Mouse (Mus musculus) stomach, embryonic 14.5 days (tissue): ENCODE results near the gene Stat4. TPM values are rescaled to one million over a fixed set of nuclear protein-coding genes. Genes with fewer than 3 reads are reported as not detected.

Experiments
- ATAC-seq: fragments of 200-750 bp; cut with Nextera tagmentation; 2 replicates; pipeline ENCODE4 v1.8.0; 2017; ENCODE audit warnings: low read depth, moderate TSS enrichment; ENCODE audit not compliant: insufficient number of reproducible peaks, insufficient read depth, low FRiP score
- H3K27ac ChIP-seq: fragments of 300-500 bp; sonication (generic); 2 replicates; pipeline ENCODE4 v1.5.1; 2014; ENCODE audit warnings: mild to moderate bottlenecking, low read length, moderate library complexity, mixed read lengths
- H3K27me3 ChIP-seq: fragments of 300-500 bp; sonication (generic); 2 replicates; pipeline ENCODE4 v1.6.1; 2014; ENCODE audit warnings: low read length, control low read depth, mixed read lengths; ENCODE audit not compliant: control insufficient read depth, insufficient read depth
- H3K36me3 ChIP-seq: fragments of 300-500 bp; sonication (generic); 2 replicates; pipeline ENCODE4 v1.6.1; 2014; ENCODE audit warnings: mild to moderate bottlenecking, control low read depth, low read length, moderate library complexity, mixed read lengths; ENCODE audit not compliant: control insufficient read depth, insufficient read depth
- H3K4me1 ChIP-seq: fragments of 300-500 bp; sonication (generic); 2 replicates; pipeline ENCODE4 v1.6.1; 2014; ENCODE audit warnings: low read length, control low read depth, mixed read lengths; ENCODE audit not compliant: control insufficient read depth, insufficient read depth
- H3K4me2 ChIP-seq: fragments of 300-500 bp; sonication (generic); replicated peaks from 2 replicates; pipeline ENCODE4 v1.6.1; 2014; ENCODE audit warnings: low read depth, low read length, control low read depth
- H3K4me3 ChIP-seq: fragments of 300-500 bp; sonication (generic); 2 replicates; pipeline ENCODE4 v1.5.1; 2014; ENCODE audit warnings: low read depth, low read length, control low read depth
- H3K9ac ChIP-seq: fragments of 300-500 bp; sonication (generic); replicated peaks from 2 replicates; pipeline ENCODE4 v1.6.1; 2014; ENCODE audit warnings: low read depth, mild to moderate bottlenecking, control low read depth, low read length, moderate library complexity, mixed read lengths
- H3K9me3 ChIP-seq: fragments of 300-500 bp; sonication (generic); 2 replicates; pipeline ENCODE4 v1.6.1; 2016; ENCODE audit warnings: low read depth, low read length, control low read depth; ENCODE audit not compliant: control insufficient read depth
- WGBS: fragments of 180-500 bp; shearing (Covaris S2); extraction: QIAGEN DNeasy Blood & Tissue Kit; methylation state at CpG from one replicate; pipeline ENCODE4 v1.1.7; 2014; 5-methylcytosine and 5-hydroxymethylcytosine counted together
- polyA plus RNA-seq: library from polyadenylated mRNA; unstranded; fragments of >200 nt; fragmentation: Nextera tagmentation; extraction: Ambion mirVana; gene quantifications from 2 replicates; pipeline ENCODE4 v1.2.1, GENCODE M21; 2014

The Stat4 gene
- polyA plus RNA-seq, 1 experiment from 2014 or later = 4.4 TPM

- H3K9ac ChIP-seq = no peak overlapping the region
- 57% methylated on average over 3 of the region's 3 CpGs for WGBS
- H3K27me3 ChIP-seq = no peaks in the 10 kb centered on the region
- no peak for ATAC-seq
- H3K4me1 ChIP-seq = no peaks in the 10 kb centered on the region
- H3K27ac ChIP-seq = no peak overlapping the region
- no peak overlapping the region for H3K4me2 ChIP-seq
- H3K4me3 ChIP-seq = no peak overlapping the region
- no peaks in the 10 kb centered on the region for H3K36me3 ChIP-seq
- H3K9me3 ChIP-seq = no peaks in the 10 kb centered on the region
These were observed 24.3 kb downstream of the Stat4 start for GRCm38 (mm10) chr1:52011227-52011626.

GRCm38 (mm10) chr1:52012231-52012630 is 25.3 kb downstream of the Stat4 start:
- H3K9ac ChIP-seq = no peak overlapping the region
- no peaks in the 10 kb centered on the region for H3K27me3 ChIP-seq
- H3K9me3 ChIP-seq = no peaks in the 10 kb centered on the region
- no peak for ATAC-seq
- no peak overlapping the region for H3K27ac ChIP-seq
- no peaks in the 10 kb centered on the region for H3K36me3 ChIP-seq
- no peak overlapping the region for H3K4me3 ChIP-seq
- no peak overlapping the region for H3K4me2 ChIP-seq
- H3K4me1 ChIP-seq = no peaks in the 10 kb centered on the region

GRCm38 (mm10) chr1:52012757-52013156 is 25.8 kb downstream of the Stat4 start:
- Histone ChIP-seq H3K4me3 (no peak overlapping the region), H3K27ac (no peak overlapping the region), H3K9ac (no peak overlapping the region), H3K36me3 (no peaks in the 10 kb centered on the region), H3K9me3 (no peaks in the 10 kb centered on the region), H3K4me1 (no peaks in the 10 kb centered on the region), H3K4me2 (no peak overlapping the region), H3K27me3 (no peaks in the 10 kb centered on the region)
- ATAC-seq = no peak
- WGBS = 90% methylated on average over 7 of the region's 7 CpGs

- ATAC-seq = no peak
- 66% methylated on average over 4 of the region's 4 CpGs for WGBS
- no peaks in the 10 kb centered on the region for H3K9me3 ChIP-seq
- no peak overlapping the region for H3K9ac ChIP-seq
- no peaks in the 10 kb centered on the region for H3K27me3 ChIP-seq
- H3K4me3 ChIP-seq = no peak overlapping the region
- no peaks in the 10 kb centered on the region for H3K36me3 ChIP-seq
- H3K4me2 ChIP-seq = no peak overlapping the region
- no peak overlapping the region for H3K27ac ChIP-seq
- no peaks in the 10 kb centered on the region for H3K4me1 ChIP-seq
These were observed 32.7 kb downstream of the Stat4 start for GRCm38 (mm10) chr1:52019621-52020020.

- WGBS = 84% methylated on average over 4 of the region's 4 CpGs
- Histone ChIP-seq H3K27ac (no peak overlapping the region), H3K9ac (no peak overlapping the region), H3K9me3 (no peaks in the 10 kb centered on the region), H3K4me2 (no peak overlapping the region), H3K4me1 (no peaks in the 10 kb centered on the region), H3K36me3 (no peaks in the 10 kb centered on the region), H3K4me3 (no peak overlapping the region), H3K27me3 (no peaks in the 10 kb centered on the region)
- ATAC-seq = no peak
These were observed 35.2 kb downstream of the Stat4 start for GRCm38 (mm10) chr1:52021936-52022725.

- WGBS = 89% methylated on average over 5 of the region's 5 CpGs
- no peak for ATAC-seq
- Histone ChIP-seq H3K9ac (no peak overlapping the region), H3K4me1 (no peaks in the 10 kb centered on the region), H3K27ac (no peak overlapping the region), H3K36me3 (no peaks in the 10 kb centered on the region), H3K4me2 (no peak overlapping the region), H3K27me3 (no peaks in the 10 kb centered on the region), H3K4me3 (no peak overlapping the region), H3K9me3 (no peaks in the 10 kb centered on the region)
These were observed 41.7 kb downstream of the Stat4 start for GRCm38 (mm10) chr1:52028686-52029085.

GRCm38 (mm10) chr1:52034816-52035752 is 48.1 kb downstream of the Stat4 start:
- Histone ChIP-seq H3K27ac (no peak overlapping the region), H3K27me3 (no peaks in the 10 kb centered on the region), H3K4me3 (no peak overlapping the region), H3K9me3 (no peaks in the 10 kb centered on the region), H3K36me3 (no peaks in the 10 kb centered on the region), H3K9ac (no peak overlapping the region), H3K4me2 (no peak overlapping the region), H3K4me1 (no peaks in the 10 kb centered on the region)
- no peak for ATAC-seq
- WGBS = 79% methylated on average over 12 of the region's 12 CpGs

GRCm38 (mm10) chr1:52039151-52039550 is 52.2 kb downstream of the Stat4 start:
- Histone ChIP-seq H3K27me3 (no peaks in the 10 kb centered on the region), H3K9ac (no peak overlapping the region), H3K4me1 (no peaks in the 10 kb centered on the region), H3K4me3 (no peak overlapping the region), H3K9me3 (no peaks in the 10 kb centered on the region), H3K4me2 (no peak overlapping the region), H3K27ac (no peak overlapping the region), H3K36me3 (no peaks in the 10 kb centered on the region)
- 59% methylated on average over 7 of the region's 7 CpGs for WGBS
- ATAC-seq = no peak
